Mouse (Mus musculus) left cerebral cortex, adult 2 months (tissue): ENCODE results near the gene Det1. TPM values are rescaled to one million over a fixed set of nuclear protein-coding genes. Genes with fewer than 3 reads are reported as not detected.
A peak's percentile ranks its signal among the peaks of the same experiment; 100 is the strongest.

Experiments
- DNase-seq, 2 experiments: peaks; one replicate each; pipeline ENCODE4 v3.0.0; 2021 to 2022; ENCODE audit warnings: low spot score in 2 of 2, mixed read lengths in 1 of 2; ENCODE audit errors: extremely low spot score in 1 of 2
- H3K27ac ChIP-seq: fragments of 200-600 bp; 2 replicates; pipeline ENCODE4 v1.8.1; 2022
- H3K4me3 ChIP-seq: fragments of 200-600 bp; 2 replicates; pipeline ENCODE4 v1.8.1; 2022
- CTCF ChIP-seq: fragments of 200-600 bp; IDR thresholded peaks from 2 replicates; pipeline ENCODE4 v1.8.1; 2022; ENCODE audit warnings: antibody characterized with exemption, mild to moderate bottlenecking, moderate library complexity
- intact Hi-C: fragments of 180-260 bp; cut with DNase I; formaldehyde crosslinking; loops from one replicate; pipeline ENCODE4 v1.15.1; 2025
- long read RNA-seq, 2 experiments: library from polyadenylated mRNA; stranded (forward); transcript quantifications; one replicate each; pipeline ENCODE4 v2.0.0; 2021; ENCODE audit warnings: borderline mapping rate in 2 of 2
- total RNA-seq, 2 experiments: library from RNA; stranded (reverse); gene quantifications; 2 replicates each; pipeline ENCODE4 v1.2.3; 2021

The Det1 gene
- 1 to 10 TPM; 6.1 TPM for total RNA-seq
- long read RNA-seq, experiment 1, partial matches to known transcripts = 0 of 5 reads
- long read RNA-seq, experiment 1, other reads (novel, unspliced or antisense) = 4 of 5 reads
- long read RNA-seq, experiment 2, partial matches to known transcripts = 0 of 5 reads
- long read RNA-seq, experiment 2, other reads (novel, unspliced or antisense) = 3 of 5 reads

DNA sequence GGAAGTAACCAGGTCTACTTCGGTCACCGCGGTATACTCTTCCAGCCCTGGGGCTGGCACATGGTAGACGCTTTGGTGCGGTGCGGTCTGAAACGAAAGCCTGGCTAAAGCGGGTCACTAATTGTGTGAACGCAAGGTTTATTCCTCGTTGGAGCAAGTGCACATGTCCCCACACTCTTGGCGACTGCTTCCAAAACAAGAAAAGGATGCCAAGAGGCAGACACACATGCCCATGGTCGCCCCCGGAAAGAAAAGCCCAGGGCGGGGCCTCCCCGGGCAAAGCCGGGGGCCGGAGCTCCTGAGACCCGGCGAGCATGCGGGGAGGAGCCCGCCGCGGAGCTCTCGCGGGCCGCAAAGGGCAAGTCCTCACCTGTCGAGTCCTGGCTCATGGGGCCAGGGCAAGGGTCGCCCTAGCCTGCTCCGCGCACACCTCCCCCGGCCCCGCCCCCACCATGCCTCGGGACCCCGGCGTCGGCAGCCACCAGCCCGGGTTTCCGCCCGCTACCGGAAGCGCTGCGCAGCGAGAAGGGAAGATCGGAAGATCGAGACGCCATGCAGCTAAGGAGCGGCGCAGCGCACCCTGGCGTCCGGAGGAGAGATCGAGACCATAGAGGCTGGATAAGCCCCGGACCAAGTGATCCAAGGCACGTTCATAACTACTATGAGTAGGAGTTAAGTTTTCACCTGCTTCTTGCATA is at the start of gene Det1:
TSS of gene Det1 (minus strand) at position 527 of the 698 bp plus-strand sequence.
- TF ChIP-seq CTCF = peak; percentile 90
- peak; percentile 91 for DNase-seq
- Histone ChIP-seq H3K4me3 (peak within 1 kb of the TSS; percentile 88), H3K27ac (peak within 1 kb of the TSS; percentile 93)
- intact Hi-C loops = loop anchor here (2.0 to 5.0 kb wide), 4 partner anchors 35 to 56 kb away; no protein-coding TSS in a partner anchor

DNA sequence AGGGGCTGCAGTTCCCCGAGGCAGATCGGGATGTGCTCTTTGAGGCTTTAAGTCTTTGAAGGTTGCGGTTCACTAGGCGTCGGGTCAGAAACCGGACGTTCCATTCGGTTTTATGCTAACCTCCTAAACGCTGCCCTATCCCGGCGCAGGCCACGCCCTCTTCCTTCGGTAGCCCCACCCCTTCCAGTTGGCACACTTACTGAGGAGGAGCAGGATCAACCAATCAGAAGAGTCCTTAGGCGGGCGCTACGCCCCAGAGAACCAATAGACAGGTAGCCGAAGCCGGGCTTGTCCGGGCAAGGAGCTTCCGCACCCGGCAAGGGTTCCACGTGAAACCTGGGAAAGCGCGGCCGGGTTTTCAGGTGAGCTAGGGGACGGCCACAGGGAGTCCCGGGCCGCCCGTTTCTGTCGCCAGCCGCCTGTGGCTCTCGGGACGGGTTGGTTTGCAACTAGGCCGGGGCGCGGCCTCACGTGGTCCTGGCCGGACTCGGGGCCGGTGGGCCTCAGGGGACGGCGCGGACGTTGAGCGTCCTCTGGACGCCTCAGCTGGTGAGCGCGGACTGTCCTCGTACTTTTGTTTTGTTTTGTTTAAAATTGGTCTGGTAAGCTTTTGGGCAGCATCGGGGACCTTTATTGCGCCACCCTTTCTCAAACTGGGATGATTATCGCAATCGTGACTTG is 48.7 kb upstream of the Det1 start, which contains the start of gene Aen:
TSS of gene Aen (plus strand) at position 202 of the 681 bp plus-strand sequence.
- intact Hi-C loops = loop anchor here (10.0 kb wide), 1 partner anchor 321 kb away; no protein-coding TSS in a partner anchor
- peak; percentile 94 to 96 for DNase-seq
- Histone ChIP-seq H3K27ac (peak within 1 kb of the TSS; percentile 66), H3K4me3 (peak within 1 kb of the TSS; percentile 80)
- TF ChIP-seq CTCF = no peak

DNA sequence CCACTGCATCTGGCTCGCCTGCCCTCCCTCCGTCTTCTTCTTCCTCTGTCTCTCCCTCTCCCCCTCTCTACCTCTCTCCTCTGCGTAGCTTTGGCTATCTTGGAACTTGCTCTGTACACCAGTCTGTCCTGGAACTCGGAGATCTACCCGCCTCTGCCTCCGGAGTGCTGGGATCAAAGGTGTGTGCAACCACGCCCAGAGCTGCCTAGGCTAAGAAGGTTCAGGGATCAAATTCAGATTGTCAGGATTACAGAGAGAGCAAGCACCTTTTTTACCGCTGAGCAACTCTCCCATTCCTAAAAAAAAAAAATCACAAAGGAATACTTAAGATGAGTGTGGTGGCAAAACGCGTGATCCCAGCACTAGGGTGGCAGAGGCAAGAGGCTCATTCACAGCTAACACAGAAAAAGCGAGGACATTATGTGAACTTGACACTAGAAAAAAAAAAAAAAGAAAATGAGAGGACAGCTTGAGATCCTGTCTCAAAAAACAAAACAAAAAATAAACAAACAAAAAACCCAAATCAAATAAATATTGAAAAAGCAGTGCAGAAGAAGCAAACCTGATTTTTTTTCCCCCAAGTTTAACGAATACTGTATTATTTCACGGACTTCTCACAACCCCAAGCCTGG is 48.1 kb upstream of the Det1 start:
- H3K4me3 ChIP-seq = peak overlapping the region; percentile 80
- DNase-seq = no peak
- no peak; the same call in 1 of the 2 replicates for TF ChIP-seq CTCF
- intact Hi-C loops = loop anchor here (10.0 kb wide), 1 partner anchor 320 kb away; no protein-coding TSS in a partner anchor
- peak overlapping the region; percentile 45; the same call in 1 of the 2 replicates for H3K27ac ChIP-seq

DNA sequence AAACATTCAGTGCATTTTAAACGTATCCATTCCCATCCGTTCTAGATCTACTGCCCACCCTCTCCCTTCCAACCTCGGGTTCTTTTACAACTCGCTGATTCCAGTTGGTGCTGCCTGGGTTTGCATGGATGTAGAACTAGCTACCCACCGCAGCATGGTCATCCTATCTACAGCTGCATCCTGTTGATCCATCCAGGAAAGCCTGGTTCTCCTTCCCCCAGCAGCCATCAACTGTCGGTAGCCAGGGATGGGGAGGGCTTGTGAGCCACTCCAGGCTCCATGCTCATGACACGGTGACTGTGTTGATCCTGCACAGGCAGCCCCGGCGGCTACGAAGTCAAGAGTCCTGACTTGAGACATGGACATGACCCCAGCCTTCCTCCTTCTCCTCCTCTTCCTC is 46.9 kb upstream of the Det1 start:
- TF ChIP-seq CTCF = no peak
- intact Hi-C loops = loop anchor here (10.0 kb wide), 1 partner anchor 319 kb away; no protein-coding TSS in a partner anchor
- DNase-seq = no peak
- Histone ChIP-seq H3K27ac (no peak overlapping the region), H3K4me3 (no peak overlapping the region)

DNA sequence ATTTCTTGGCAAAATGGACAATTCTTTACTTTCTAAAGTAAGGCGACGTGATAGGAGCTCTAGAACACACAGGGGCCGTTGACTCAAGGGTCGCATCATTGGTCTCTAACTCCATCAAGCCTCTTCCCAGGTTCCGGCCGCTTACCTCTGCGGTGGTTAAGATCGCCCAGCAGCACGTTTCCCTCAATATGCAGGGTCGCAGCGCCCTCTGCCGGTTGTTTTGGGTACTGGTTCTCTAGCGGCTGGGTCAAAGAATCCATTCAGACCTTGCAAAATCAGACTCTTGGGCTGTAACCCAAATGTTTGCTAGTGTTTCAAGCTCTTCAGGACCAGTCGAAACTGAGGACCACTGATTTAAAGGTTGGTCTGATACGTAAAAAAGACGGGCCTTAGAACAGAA is 43.6 kb upstream of the Det1 start:
- Histone ChIP-seq H3K4me3 (no peak overlapping the region), H3K27ac (no peak overlapping the region)
- peak; percentile 95 for TF ChIP-seq CTCF
- peak; percentile 85 to 91 for DNase-seq
- intact Hi-C loops = loop anchor here (1.0 to 10.0 kb wide), 3 partner anchors 44 to 316 kb away; partner anchors contain the start of gene Det1

DNA sequence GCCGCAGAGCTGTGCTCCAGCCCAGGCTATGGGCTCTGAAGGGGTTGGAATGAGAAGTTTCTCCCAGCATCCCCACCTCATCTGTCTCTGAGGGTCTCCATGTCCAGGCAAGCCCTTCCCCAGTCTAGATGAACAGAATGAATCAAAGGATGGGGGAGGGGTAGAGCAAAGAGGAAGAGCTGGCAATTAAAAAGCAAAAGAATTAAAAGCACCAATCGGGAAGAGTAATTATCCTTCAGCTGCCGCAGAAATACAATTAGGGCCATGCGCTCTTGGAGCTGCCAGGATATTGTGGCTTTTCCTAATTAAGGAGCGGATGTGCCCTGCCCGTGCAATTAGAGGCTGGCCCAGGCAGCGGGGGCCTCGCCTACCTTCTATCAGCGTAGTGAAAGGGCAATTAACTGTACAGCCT is 40.4 kb upstream of the Det1 start:
- TF ChIP-seq CTCF = no peak
- Histone ChIP-seq H3K27ac (no peak overlapping the region), H3K4me3 (no peak overlapping the region)
- intact Hi-C loops = no loop called here
- DNase-seq = no peak

DNA sequence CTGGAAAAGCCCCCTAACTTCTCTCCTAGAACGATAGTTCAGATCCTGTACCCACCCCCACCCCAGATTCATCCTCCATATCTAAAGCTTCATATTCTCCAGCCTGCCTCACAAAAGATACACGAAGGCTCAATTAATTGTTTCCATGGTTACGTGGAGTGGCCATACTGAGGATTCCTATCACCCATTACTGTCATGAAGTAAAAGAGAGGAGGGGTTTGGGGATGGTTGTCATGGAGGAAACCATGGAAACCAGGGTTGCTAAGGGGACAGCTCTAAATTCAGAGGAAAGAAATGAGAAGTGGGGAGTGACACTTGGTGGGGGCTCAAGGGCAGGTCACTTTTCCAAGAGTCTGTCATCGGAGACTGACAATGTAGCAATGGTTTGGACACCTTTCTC is 39.4 kb upstream of the Det1 start:
- DNase-seq = no peak
- no peak overlapping the region for H3K27ac ChIP-seq
- intact Hi-C loops = no loop called here
- H3K4me3 ChIP-seq = no peak overlapping the region
- TF ChIP-seq CTCF = no peak

DNA sequence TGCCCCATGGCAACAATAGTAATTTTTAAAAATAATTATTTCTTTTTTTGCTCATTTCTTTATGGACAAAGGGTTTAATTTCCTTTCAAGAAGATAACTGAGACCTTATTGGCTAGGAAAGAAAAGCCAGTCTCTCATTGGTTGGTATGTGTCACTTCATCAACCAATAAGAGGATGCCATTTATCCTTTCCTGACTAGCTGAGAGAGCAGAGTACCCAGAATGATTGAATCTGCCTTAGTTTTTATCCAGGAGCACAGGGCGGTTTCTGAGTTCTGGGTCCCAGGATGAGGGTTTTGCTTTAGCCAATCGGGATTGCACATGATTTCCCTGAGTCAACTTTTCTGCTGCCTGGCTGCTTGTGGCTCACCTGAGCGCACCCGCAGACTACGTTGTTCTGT is 38.3 kb upstream of the Det1 start:
- no peak overlapping the region for H3K27ac ChIP-seq
- TF ChIP-seq CTCF = no peak
- no peak for DNase-seq
- H3K4me3 ChIP-seq = no peak overlapping the region
- intact Hi-C loops = no loop called here

DNA sequence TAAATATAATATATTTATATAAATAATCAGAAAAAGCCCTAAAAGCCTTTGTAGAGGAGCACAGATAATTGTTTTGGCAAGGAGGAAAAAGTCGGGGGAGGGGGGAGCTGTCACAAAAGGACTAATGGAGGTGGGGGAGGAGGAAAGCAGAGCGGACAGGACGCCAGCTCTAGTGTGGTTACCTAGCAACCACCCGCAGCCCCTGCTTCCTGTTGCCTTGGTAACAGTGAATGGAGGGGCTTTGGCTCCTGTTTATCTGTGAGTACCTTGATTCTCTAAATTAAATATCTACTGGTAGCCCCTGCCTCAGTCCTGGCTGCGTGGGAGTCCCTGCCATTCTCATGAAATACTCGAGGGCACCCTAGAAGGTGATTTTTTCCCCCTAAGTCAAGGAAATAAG is 37.1 kb upstream of the Det1 start:
- intact Hi-C loops = loop anchor here (5.0 kb wide), 1 partner anchor 37 kb away; the partner anchor contains the start of gene Det1
- DNase-seq = peak in 1 of 2 experiments; percentile 56
- no peak overlapping the region for H3K27ac ChIP-seq
- H3K4me3 ChIP-seq = peak overlapping the region; percentile 21; the same call in 1 of the 2 replicates
- TF ChIP-seq CTCF = no peak

DNA sequence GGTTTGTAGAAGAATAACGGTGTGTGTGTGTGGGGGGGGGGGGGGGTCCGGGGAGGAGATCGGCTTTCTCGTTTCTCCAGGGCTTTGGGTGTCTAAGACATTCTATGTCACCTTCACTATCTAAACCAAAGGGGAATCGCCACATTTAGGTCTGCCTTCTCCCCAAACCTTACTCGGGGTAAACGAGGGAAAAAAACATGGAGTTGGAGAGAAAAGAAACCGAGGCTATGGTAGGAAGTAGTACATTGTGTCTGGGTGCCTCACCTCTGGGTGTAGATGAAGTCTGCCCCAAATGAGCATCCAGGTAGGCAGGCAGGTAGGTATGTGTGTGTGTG is 36.6 kb upstream of the Det1 start:
- intact Hi-C loops = loop anchor here (5.0 kb wide), 1 partner anchor 36 kb away; the partner anchor contains the start of gene Det1
- no peak overlapping the region for H3K27ac ChIP-seq
- peak overlapping the region; percentile 49 for H3K4me3 ChIP-seq
- DNase-seq = no peak
- no peak for TF ChIP-seq CTCF

DNA sequence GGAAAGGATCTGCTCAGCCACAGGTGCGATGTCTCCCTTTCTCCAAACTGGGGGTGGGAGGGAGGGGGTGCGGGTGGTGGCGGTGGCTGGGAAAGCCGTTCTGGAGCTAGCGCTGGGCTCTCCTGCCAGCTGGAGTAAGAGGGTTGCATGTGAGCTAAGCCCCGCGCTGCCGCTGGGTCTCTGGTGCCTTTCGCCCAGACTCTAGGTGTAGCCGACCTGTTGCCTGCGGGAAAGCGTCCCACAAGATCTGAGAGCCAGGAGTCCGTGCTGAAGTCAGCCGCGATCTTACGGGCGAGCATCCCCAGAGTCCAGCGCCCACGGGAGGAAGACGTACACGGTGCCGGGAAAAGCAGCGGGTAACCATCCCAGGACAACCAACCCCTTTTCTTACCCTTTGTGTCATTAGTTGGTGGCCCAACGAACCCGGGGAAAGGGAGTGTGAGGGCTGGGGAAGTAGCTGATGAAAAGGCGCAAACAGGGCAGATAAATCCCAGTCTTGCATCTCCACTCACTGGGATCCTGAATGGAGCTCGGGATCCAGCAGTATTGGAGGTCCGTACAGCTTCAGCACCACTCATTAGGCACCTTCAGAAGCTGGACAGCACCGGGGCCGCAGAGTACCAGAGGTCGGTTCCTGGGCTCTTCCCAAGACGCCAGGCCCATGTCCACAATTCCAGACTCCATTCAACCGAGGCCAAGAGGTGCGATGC is 36.1 kb upstream of the Det1 start:
- intact Hi-C loops = loop anchor here (5.0 kb wide), 1 partner anchor 36 kb away; the partner anchor contains the start of gene Det1
- Histone ChIP-seq H3K4me3 (peak overlapping the region; percentile 49), H3K27ac (peak overlapping the region; percentile 47)
- no peak for TF ChIP-seq CTCF
- no peak for DNase-seq
